Mouse (Mus musculus): ENCODE measurements around the gene Rasl12. TPM values are rescaled to one million over a fixed set of nuclear protein-coding genes. Genes with fewer than 3 reads are reported as not detected.
A peak's percentile ranks its signal among the peaks of the same experiment; 100 is the strongest.

Gene Rasl12
- 8.7 and 9.0 TPM in 2 replicates for polyA plus RNA-seq (2015; fragmentation: Nextera tagmentation; extraction: Ambion mirVana)

DNA sequence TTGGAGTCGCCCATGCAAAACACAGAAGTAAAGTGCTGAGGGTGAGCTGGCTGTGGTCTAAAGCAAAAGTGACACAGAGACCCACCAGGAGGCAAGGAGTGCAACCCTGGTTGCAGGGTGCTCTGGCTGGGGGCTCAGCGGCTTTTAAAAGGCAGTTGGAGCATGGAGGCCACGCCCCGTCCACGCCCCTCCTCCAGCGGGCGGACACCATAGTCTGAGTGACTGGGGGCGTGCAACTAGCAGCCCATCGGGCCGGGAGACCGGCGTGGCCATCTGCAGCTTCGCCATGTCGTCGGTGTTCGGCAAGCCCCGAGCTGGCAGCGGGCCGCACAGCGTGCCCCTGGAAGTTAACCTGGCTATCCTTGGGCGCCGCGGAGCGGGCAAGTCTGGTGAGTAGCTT is at the start of gene Rasl12:
Gene Rasl12 (plus strand): TSS at position 228 of the 400 bp plus-strand sequence.
- peak within 1 kb of the TSS; percentile 75 for H3K4me2 ChIP-seq
- H3K9me3 ChIP-seq = no peaks in the 10 kb centered on the region
- 0 out of 2 replicates have a peak, but pooled peaks have one; percentile 57 for ATAC-seq (ENCODE audit: insufficient number of reproducible peaks, insufficient read depth, low FRiP score, low TSS enrichment, low read depth)
- under 1% methylated on average over 24 of the region's 24 CpGs for WGBS
- peaks cover 10% of the 10 kb centered on the region for H3K4me1 ChIP-seq
- H3K9ac ChIP-seq = peak within 1 kb of the TSS; percentile 74
- H3K36me3 ChIP-seq = no peaks in the 10 kb centered on the region
- H3K27me3 ChIP-seq = peaks cover 12% of the 10 kb centered on the region; the same call in 1 of the 2 replicates
- no peak within 1 kb of the TSS for H3K27ac ChIP-seq
- H3K4me3 ChIP-seq = peak within 1 kb of the TSS; percentile 58

DNA sequence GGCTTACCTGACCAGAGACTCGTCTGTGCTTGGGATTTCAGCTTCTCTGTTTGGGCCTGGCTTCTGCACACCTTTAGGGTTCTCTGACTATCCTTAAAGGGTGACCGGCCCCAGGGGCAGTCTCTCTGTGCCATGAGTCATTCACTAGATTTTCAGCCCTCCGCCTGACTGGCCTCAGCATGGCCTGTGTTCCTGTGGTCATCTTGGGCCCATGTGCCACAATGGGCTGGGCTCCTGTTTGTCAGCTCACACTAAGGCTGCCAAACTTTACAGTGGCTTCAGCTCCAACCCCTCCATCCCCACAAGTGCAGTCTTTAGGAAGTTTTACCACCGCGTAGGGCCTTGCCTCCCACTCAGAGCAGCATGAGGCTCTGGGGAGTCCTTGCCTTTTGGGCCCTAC is 45.1 kb upstream of the Rasl12 start:
- ATAC-seq (ENCODE audit: insufficient number of reproducible peaks, insufficient read depth, low FRiP score, low TSS enrichment, low read depth) = no peak
- Histone ChIP-seq H3K9me3 (no peaks in the 10 kb centered on the region), H3K36me3 (peaks cover 40% of the 10 kb centered on the region), H3K27ac (no peak overlapping the region), H3K4me1 (no peaks in the 10 kb centered on the region; the same call in 1 of the 2 replicates), H3K9ac (0 out of 2 replicates have a peak overlapping the region, but pooled peaks have one; percentile 21), H3K4me2 (no peak overlapping the region), H3K4me3 (no peak overlapping the region), H3K27me3 (no peaks in the 10 kb centered on the region)
- WGBS = 90% methylated on average over 5 of the region's 5 CpGs

DNA sequence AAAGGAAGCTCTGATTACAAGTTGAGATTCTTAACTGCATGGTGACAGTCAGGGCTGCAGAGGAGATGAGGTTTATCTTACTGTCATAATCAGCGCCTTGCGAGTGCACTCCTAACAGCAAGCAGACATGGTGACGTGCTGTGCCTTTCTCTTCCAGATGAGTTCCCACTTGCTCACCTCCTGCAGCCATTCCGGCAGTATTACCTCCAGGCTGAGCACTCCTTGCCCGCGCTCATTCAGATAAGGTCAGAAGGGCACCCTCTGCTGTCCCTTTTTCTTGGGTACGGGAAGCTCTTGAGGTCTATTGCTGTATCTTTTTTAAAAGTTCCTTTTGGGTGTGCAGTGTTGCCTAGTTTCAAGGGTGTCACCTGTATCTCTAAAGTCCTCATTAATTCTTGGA is 41.7 kb upstream of the Rasl12 start:
- ATAC-seq (ENCODE audit: insufficient number of reproducible peaks, insufficient read depth, low FRiP score, low TSS enrichment, low read depth) = no peak
- H3K4me3 ChIP-seq = no peak overlapping the region
- WGBS = 83% methylated on average over 7 of the region's 7 CpGs
- no peaks in the 10 kb centered on the region for H3K9me3 ChIP-seq
- H3K27ac ChIP-seq = no peak overlapping the region
- no peak overlapping the region for H3K4me2 ChIP-seq
- H3K9ac ChIP-seq = no peak overlapping the region
- peaks cover 68% of the 10 kb centered on the region for H3K36me3 ChIP-seq
- no peaks in the 10 kb centered on the region for H3K4me1 ChIP-seq
- H3K27me3 ChIP-seq = no peaks in the 10 kb centered on the region

GRCm38 (mm10) chr9:65356971-65357370 is 41.3 kb upstream of the Rasl12 start:
- peaks cover 72% of the 10 kb centered on the region for H3K36me3 ChIP-seq
- no peak overlapping the region for H3K4me3 ChIP-seq
- 87% methylated on average over 2 of the region's 2 CpGs for WGBS
- ATAC-seq (ENCODE audit: insufficient number of reproducible peaks, insufficient read depth, low FRiP score, low TSS enrichment, low read depth) = no peak
- H3K27ac ChIP-seq = no peak overlapping the region
- H3K9me3 ChIP-seq = no peaks in the 10 kb centered on the region
- no peaks in the 10 kb centered on the region for H3K4me1 ChIP-seq
- no peak overlapping the region for H3K9ac ChIP-seq
- H3K4me2 ChIP-seq = no peak overlapping the region
- H3K27me3 ChIP-seq = no peaks in the 10 kb centered on the region

DNA sequence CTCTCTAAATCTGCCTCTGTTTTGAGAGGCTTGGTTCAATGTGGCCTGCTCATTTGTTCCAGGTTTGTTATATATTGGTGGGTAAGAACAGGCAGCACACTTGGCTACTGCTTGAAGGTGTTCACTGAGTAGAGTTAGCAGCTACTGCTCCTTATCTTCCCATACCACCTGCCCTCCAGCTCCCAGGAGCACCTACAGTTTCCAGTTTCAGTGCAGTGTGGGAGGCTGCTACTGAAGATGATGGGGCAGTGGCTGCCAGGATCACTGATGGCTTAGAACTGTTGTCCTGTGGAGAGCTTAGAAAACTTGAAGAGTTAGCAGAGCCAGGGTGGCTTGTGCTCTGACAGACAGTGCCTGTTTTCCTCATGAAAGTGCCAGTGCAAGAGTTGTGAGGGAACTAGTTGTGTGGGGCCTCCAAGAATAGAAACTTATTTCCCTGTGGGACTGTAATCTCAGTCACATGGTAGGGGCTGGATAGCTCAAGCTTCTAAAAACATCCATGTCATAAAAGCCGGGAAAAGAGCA is 39.3 kb upstream of the Rasl12 start:
- Histone ChIP-seq H3K9me3 (no peaks in the 10 kb centered on the region), H3K4me2 (no peak overlapping the region), H3K4me1 (no peaks in the 10 kb centered on the region), H3K27ac (no peak overlapping the region), H3K4me3 (no peak overlapping the region), H3K36me3 (peaks cover 77% of the 10 kb centered on the region), H3K9ac (no peak overlapping the region), H3K27me3 (no peaks in the 10 kb centered on the region)
- WGBS = 87% methylated on average over 1 of the region's 1 CpGs
- ATAC-seq (ENCODE audit: insufficient number of reproducible peaks, insufficient read depth, low FRiP score, low TSS enrichment, low read depth) = no peak

DNA sequence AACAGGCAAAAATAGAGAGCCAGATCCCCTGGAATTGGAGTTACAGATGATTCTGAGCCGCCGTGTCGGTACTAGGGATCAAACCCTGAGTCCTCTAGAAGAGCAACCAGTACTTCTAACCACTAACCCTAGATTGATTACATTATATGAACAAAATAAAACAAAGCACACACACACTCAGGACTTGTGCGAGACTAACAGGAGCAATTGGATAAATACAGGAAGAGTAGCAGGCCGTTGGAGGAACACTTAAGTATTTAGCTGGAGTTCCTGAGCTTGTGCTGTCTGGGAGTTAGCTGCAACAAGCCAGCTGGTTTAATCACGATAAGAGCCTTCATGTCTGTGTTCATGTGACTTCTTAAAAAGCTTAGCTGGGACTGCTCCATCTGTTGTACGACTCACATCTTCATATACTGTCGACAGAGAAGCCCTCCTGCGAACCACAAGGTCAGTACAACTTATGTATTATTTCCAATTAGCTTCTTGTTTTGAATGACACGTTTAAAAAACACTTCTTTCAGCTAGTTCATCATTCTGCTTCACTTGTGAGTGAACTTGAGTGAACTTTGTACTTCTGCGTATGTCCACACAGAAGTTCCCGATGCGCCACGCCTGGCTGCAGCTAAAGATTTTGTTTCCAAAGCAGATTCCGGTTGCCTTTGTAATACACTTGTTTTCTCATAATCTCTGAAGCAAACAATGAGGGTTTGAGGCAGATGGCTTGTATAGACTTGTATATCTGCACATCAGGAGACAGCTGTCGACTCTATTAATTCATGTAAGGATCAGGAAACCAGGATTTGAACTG is 37.5 kb upstream of the Rasl12 start, which contains the start of gene Ubap1l:
Gene Ubap1l (plus strand): TSS at position 401 of the 808 bp plus-strand sequence.
- ATAC-seq (ENCODE audit: insufficient number of reproducible peaks, insufficient read depth, low FRiP score, low TSS enrichment, low read depth) = no peak
- no peak within 1 kb of the TSS for H3K4me3 ChIP-seq
- no peak within 1 kb of the TSS for H3K4me2 ChIP-seq
- H3K27ac ChIP-seq = no peak within 1 kb of the TSS
- no peaks in the 10 kb centered on the region for H3K27me3 ChIP-seq
- no peak within 1 kb of the TSS for H3K9ac ChIP-seq
- H3K9me3 ChIP-seq = no peaks in the 10 kb centered on the region
- 89% methylated on average over 16 of the region's 16 CpGs for WGBS
- no peaks in the 10 kb centered on the region for H3K4me1 ChIP-seq
- peaks cover 72% of the 10 kb centered on the region for H3K36me3 ChIP-seq

DNA sequence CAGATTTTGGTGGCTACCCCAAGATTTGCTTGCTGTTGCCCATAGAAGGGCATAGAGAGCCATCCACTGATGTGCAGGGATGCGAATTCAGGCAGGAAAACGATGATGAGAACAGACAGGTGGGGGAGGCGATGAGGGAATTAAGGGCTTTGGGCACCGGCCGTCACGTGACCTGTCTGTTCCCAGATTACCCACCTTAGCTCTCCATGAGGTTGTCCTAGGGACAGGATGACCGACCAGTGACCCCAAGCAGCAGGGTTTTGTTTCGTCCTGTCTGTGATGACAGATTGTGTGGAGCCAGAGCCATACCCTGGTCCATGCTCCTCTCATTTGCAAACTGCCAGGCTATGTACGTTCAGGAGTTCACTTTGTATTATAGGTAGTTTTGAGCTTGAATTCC is 34.6 kb upstream of the Rasl12 start:
- H3K9me3 ChIP-seq = no peaks in the 10 kb centered on the region
- no peak for ATAC-seq (ENCODE audit: insufficient number of reproducible peaks, insufficient read depth, low FRiP score, low TSS enrichment, low read depth)
- no peak overlapping the region for H3K4me3 ChIP-seq
- H3K9ac ChIP-seq = no peak overlapping the region
- peaks cover 48% of the 10 kb centered on the region for H3K36me3 ChIP-seq
- H3K4me1 ChIP-seq = no peaks in the 10 kb centered on the region
- no peaks in the 10 kb centered on the region for H3K27me3 ChIP-seq
- H3K27ac ChIP-seq = no peak overlapping the region
- 58% methylated on average over 9 of the region's 9 CpGs for WGBS
- no peak overlapping the region for H3K4me2 ChIP-seq

DNA sequence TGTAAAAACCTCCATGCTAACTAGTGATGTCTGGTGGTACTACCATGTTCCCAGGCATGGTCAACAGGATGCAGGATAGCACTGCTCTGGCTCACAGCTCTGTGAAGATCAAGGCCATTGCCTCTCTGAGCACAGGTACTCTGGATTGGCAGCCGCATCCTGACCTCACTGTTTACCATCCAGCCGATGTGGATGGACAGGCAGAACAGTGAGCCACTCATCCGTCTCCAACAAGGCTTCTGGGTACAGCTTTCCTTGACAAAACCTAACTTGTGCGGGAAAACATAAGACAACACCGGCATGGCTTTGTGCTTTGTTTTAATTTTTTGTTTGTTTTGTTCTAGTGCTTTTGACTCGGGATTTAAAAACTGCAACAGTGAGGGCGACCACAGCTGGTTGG is 32.6 kb upstream of the Rasl12 start:
- H3K9ac ChIP-seq = no peak overlapping the region
- H3K27ac ChIP-seq = no peak overlapping the region
- no peak overlapping the region for H3K4me3 ChIP-seq
- H3K27me3 ChIP-seq = no peaks in the 10 kb centered on the region
- H3K4me2 ChIP-seq = no peak overlapping the region
- H3K9me3 ChIP-seq = no peaks in the 10 kb centered on the region
- H3K4me1 ChIP-seq = no peaks in the 10 kb centered on the region
- peaks cover 30% of the 10 kb centered on the region for H3K36me3 ChIP-seq
- no peak for ATAC-seq (ENCODE audit: insufficient number of reproducible peaks, insufficient read depth, low FRiP score, low TSS enrichment, low read depth)
- WGBS = 87% methylated on average over 7 of the region's 7 CpGs

- no peak overlapping the region for H3K27ac ChIP-seq
- no peaks in the 10 kb centered on the region for H3K27me3 ChIP-seq
- H3K4me2 ChIP-seq = no peak overlapping the region
- H3K9me3 ChIP-seq = no peaks in the 10 kb centered on the region
- WGBS = 85% methylated on average over 24 of the region's 24 CpGs
- H3K9ac ChIP-seq = no peak overlapping the region
- H3K4me3 ChIP-seq = no peak overlapping the region
- 0 out of 2 replicates have a peak, but pooled peaks cover 6% of the 10 kb centered on the region for H3K4me1 ChIP-seq
- no peak for ATAC-seq (ENCODE audit: insufficient number of reproducible peaks, insufficient read depth, low FRiP score, low TSS enrichment, low read depth)
- peaks cover 8% of the 10 kb centered on the region; the same call in 1 of the 2 replicates for H3K36me3 ChIP-seq
Measured at GRCm38 (mm10) chr9:65371756-65372155, 26.6 kb upstream of the Rasl12 start.

GRCm38 (mm10) chr9:65372449-65372848 is 25.9 kb upstream of the Rasl12 start:
- no peak for ATAC-seq (ENCODE audit: insufficient number of reproducible peaks, insufficient read depth, low FRiP score, low TSS enrichment, low read depth)
- H3K4me3 ChIP-seq = no peak overlapping the region
- no peaks in the 10 kb centered on the region for H3K27me3 ChIP-seq
- H3K4me2 ChIP-seq = no peak overlapping the region
- no peak overlapping the region for H3K9ac ChIP-seq
- 73% methylated on average over 4 of the region's 4 CpGs for WGBS
- H3K36me3 ChIP-seq = peaks cover 9% of the 10 kb centered on the region; the same call in 1 of the 2 replicates
- no peaks in the 10 kb centered on the region for H3K9me3 ChIP-seq
- H3K4me1 ChIP-seq = 0 out of 2 replicates have a peak, but pooled peaks cover 6% of the 10 kb centered on the region
- no peak overlapping the region for H3K27ac ChIP-seq

DNA sequence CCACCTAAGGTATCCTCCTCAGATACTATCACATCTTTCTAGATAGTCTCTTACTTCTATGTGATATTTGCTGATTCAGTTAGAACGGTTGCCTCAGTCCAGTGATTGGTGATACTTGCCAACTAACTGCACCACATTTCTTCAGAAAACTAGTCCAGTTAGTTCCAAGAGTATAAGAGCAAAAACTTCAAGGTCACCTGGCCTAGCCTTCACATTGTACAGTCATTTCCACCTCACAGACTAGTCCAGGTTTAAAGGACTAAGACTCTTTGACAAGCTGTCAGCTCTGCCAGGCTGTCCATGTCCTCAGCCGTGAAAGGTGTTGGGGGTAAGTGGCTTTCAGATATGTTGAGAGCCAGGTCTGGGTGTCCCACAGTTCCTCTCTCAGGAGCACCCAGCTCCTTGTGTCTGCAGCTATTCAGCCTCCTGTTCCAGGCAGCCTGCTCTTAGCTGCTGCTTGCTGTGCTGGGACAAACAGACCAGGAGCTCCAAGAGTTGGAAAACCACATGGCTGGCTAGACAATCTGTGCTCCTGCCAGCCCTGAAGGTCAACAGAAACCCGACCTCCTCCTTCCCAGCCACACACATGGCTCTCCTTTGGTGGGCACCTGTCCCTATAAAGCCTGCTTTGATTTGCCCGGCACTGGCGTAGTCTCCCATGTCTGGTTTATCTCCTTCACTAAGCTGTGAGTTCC is 23.7 kb upstream of the Rasl12 start:
- no peak for ATAC-seq (ENCODE audit: insufficient number of reproducible peaks, insufficient read depth, low FRiP score, low TSS enrichment, low read depth)
- H3K9ac ChIP-seq = no peak overlapping the region
- 63% methylated on average over 5 of the region's 5 CpGs for WGBS
- no peak overlapping the region for H3K4me2 ChIP-seq
- H3K4me1 ChIP-seq = 0 out of 2 replicates have a peak, but pooled peaks cover 6% of the 10 kb centered on the region
- H3K4me3 ChIP-seq = no peak overlapping the region
- no peak overlapping the region for H3K27ac ChIP-seq
- H3K9me3 ChIP-seq = no peaks in the 10 kb centered on the region
- no peaks in the 10 kb centered on the region for H3K27me3 ChIP-seq
- peaks cover 14% of the 10 kb centered on the region; the same call in 1 of the 2 replicates for H3K36me3 ChIP-seq
